Mouse (Mus musculus) MEL (cell line): Measurements from ENCODE around the gene Gemin8.

ENCODE experiments used
- CHD1 ChIP-seq: IDR thresholded peaks from 2 replicates; pipeline ENCODE4 v1.6.1; 2012; ENCODE audit warnings: low read depth, mild to moderate bottlenecking, inconsistent platforms, low read length, improper control_type of control experiment
- CTCF ChIP-seq, 3 experiments: IDR thresholded peaks in 2 of 3; conservative IDR thresholded peaks in 1 of 3; 2 replicates each; pipeline ENCODE4 v1.5.1; 2011 to 2012; ENCODE audit warnings: low read length in 3 of 3, low read depth in 2 of 3, mild to moderate bottlenecking in 2 of 3, improper control_type of control experiment in 1 of 3, inconsistent platforms in 1 of 3, mixed read lengths in 1 of 3, moderate library complexity in 1 of 3; ENCODE audit not compliant: control insufficient read depth in 1 of 3, insufficient read depth in 1 of 3, poor library complexity in 1 of 3, severe bottlenecking in 1 of 3
- E2F4 ChIP-seq: IDR thresholded peaks from 2 replicates; pipeline ENCODE4 v1.6.1; 2011; ENCODE audit warnings: low read depth, low read length, improper control_type of control experiment, borderline replicate concordance
- EP300 ChIP-seq, 2 experiments: IDR thresholded peaks; 2 replicates each; pipeline ENCODE4 v1.6.1; 2011; ENCODE audit warnings: improper control_type of control experiment in 2 of 2, low read length in 2 of 2, low read depth in 1 of 2, mild to moderate bottlenecking in 1 of 2
- KAT2A ChIP-seq: conservative IDR thresholded peaks from 2 replicates; pipeline ENCODE4 v1.6.1; 2012; ENCODE audit warnings: low read depth, low read length, improper control_type of control experiment, inconsistent platforms
- MAFK ChIP-seq: IDR thresholded peaks from 2 replicates; pipeline ENCODE4 v1.6.1; 2011; ENCODE audit warnings: low read depth, mild to moderate bottlenecking, low read length, improper control_type of control experiment, borderline replicate concordance
- MAX ChIP-seq: IDR thresholded peaks from 2 replicates; pipeline ENCODE4 v1.6.1; 2011; ENCODE audit warnings: low read length, improper control_type of control experiment
- MXI1 ChIP-seq: IDR thresholded peaks from 2 replicates; pipeline ENCODE4 v1.6.1; 2011; ENCODE audit warnings: mild to moderate bottlenecking, low read depth, low read length, improper control_type of control experiment
- MYB ChIP-seq: IDR thresholded peaks from 2 replicates; pipeline ENCODE4 v1.6.1; 2011; ENCODE audit warnings: mild to moderate bottlenecking, low read depth, low read length, improper control_type of control experiment
- POLR2A ChIP-seq, 2 experiments: IDR thresholded peaks; 2 replicates each; pipeline ENCODE4 v1.6.1; 2011 to 2012; ENCODE audit warnings: low read length in 2 of 2, mild to moderate bottlenecking in 2 of 2, control low read depth in 1 of 2, improper control_type of control experiment in 1 of 2, low read depth in 1 of 2, moderate library complexity in 1 of 2; ENCODE audit not compliant: control insufficient read depth in 1 of 2, insufficient read depth in 1 of 2, poor library complexity in 1 of 2
- TAL1 ChIP-seq: IDR thresholded peaks from 2 replicates; pipeline ENCODE4 v1.6.1; 2012; ENCODE audit warnings: mild to moderate bottlenecking, inconsistent platforms, low read length, moderate library complexity, mixed read lengths
- UBTF ChIP-seq: IDR thresholded peaks from 2 replicates; pipeline ENCODE4 v1.6.1; 2012; ENCODE audit warnings: low read depth, mild to moderate bottlenecking, inconsistent platforms, low read length, improper control_type of control experiment, moderate library complexity, borderline replicate concordance; ENCODE audit not compliant: insufficient read depth
- ZC3H11A ChIP-seq: IDR thresholded peaks from 2 replicates; pipeline ENCODE4 v1.6.1; 2012; ENCODE audit warnings: low read depth, mild to moderate bottlenecking, inconsistent platforms, low read length, improper control_type of control experiment
- ZKSCAN1 ChIP-seq: IDR thresholded peaks from 2 replicates; pipeline ENCODE4 v1.6.1; 2012; ENCODE audit warnings: low read depth, mild to moderate bottlenecking, inconsistent platforms, low read length, improper control_type of control experiment, moderate library complexity

DNA sequence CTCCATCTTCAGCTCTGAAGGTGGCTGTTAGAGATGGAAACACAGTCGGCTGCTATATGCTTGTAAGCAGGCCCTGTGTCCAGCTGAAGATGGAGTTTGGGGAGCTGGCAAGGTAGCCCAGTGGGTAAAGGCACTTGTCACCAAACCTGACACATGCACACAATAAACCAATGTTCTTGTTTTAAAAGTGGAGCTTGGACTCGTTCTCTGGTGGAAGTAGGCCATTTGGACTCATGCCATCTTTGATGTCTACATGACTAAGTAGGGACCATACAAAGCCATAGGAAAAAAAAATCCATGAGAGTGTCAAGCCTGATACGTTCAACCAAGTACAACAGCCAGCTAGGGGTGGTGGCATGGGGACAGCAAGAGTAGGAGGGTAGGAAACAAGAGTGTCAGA, 2.4 kb downstream of the Gemin8 start:
- TF ChIP-seq MYB, result no peak
- TF ChIP-seq TAL1, result no peak
- TF ChIP-seq POLR2A (IDR thresholded peaks at IDR 0.05; ENCODE audit: control insufficient read depth in 1 of 2, insufficient read depth in 1 of 2, low read depth in 1 of 2, low read length in 2 of 2, poor library complexity in 1 of 2), result no peak
- TF ChIP-seq MAX, result no peak
- no peak for TF ChIP-seq ZKSCAN1
- TF ChIP-seq CTCF (IDR thresholded peaks at IDR 0.05 in 2 of 3, conservative IDR thresholded peaks at IDR 0.05 in 1 of 3; ENCODE audit: control insufficient read depth in 1 of 3, insufficient read depth in 1 of 3, low read depth in 2 of 3, low read length in 3 of 3, poor library complexity in 1 of 3, severe bottlenecking in 1 of 3), result no peak
- TF ChIP-seq MXI1, result no peak
- no peak for TF ChIP-seq MAFK
- TF ChIP-seq EP300 (IDR thresholded peaks at IDR 0.05; ENCODE audit: low read depth in 1 of 2, low read length in 2 of 2), result no peak
- no peak for TF ChIP-seq E2F4
- no peak for TF ChIP-seq UBTF
- no peak for TF ChIP-seq KAT2A
- TF ChIP-seq ZC3H11A, result no peak
- no peak for TF ChIP-seq CHD1
